Mouse (Mus musculus) regulatory T cell (primary cell): ENCODE results near the gene Ccdc158.

ENCODE experiments used
- in situ Hi-C: fragments of 300-600 bp; cut with MboI, MseI; formaldehyde crosslinking; loops from one replicate; pipeline ENCODE4 v1.15.1; 2025; ENCODE audit warnings: high pct_unique_total_duplicates

The Ccdc158 gene

GRCm38 (mm10) chr5:92602691-92603690 is 72.1 kb downstream of the Ccdc158 start, which contains the start of gene Stbd1:
Stbd1 (plus strand) TSS chr5:92603041.
- in situ Hi-C loops = no loop called here

- in situ Hi-C loops = no loop called here
Measured at GRCm38 (mm10) chr5:92599030-92599429, 76.0 kb downstream of the Ccdc158 start.

GRCm38 (mm10) chr5:92596865-92597264 is 78.2 kb downstream of the Ccdc158 start:
- in situ Hi-C loops = no loop called here

GRCm38 (mm10) chr5:92595026-92595425 is 80.0 kb downstream of the Ccdc158 start:
- in situ Hi-C loops = no loop called here

GRCm38 (mm10) chr5:92585932-92586331 is 89.1 kb downstream of the Ccdc158 start:
- in situ Hi-C loops = no loop called here

GRCm38 (mm10) chr5:92579559-92579958 is 95.5 kb downstream of the Ccdc158 start:
- in situ Hi-C loops = no loop called here

- in situ Hi-C loops = no loop called here
Measured at GRCm38 (mm10) chr5:92571232-92571631, 103.8 kb downstream of the Ccdc158 start.

- in situ Hi-C loops = no loop called here
Measured at GRCm38 (mm10) chr5:92562002-92562401, 113.1 kb downstream of the Ccdc158 start.

GRCm38 (mm10) chr5:92560201-92560600 is 114.9 kb downstream of the Ccdc158 start:
- in situ Hi-C loops = no loop called here
